Mouse (Mus musculus) heart, postnatal 0 days (tissue): ENCODE results near the gene Mllt11.

ENCODE experiments used
- CTCF ChIP-seq: IDR thresholded peaks from 2 replicates; pipeline ENCODE4 v1.5.1; 2016; ENCODE audit warnings: antibody characterized with exemption, control low read depth, low read depth
- EP300 ChIP-seq: IDR thresholded peaks from 2 replicates; pipeline ENCODE4 v1.6.1; 2016; ENCODE audit warnings: antibody characterized with exemption, low read depth

DNA sequence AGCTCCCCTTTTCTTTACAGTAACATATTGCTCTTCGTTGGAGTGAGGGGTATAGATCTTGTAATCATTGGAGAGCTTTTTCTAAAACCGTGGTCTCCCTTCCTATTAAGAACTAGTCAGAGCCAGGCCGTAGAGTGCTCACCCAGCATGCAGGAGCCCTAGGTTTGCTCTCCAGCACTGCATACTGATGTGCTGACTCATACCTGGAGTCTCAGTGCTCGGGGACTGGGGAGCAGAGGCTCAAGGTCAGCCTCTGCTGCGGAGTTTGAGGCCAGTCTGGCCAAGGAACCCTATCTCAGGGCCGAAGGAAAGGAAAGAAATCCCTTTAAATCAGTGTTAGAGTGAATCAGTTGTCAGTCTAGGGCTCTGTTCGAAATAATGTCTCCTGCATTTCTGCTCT, 800 bp upstream of the Mllt11 start:
- TF ChIP-seq CTCF (no peak), EP300 (no peak)
